Mouse (Mus musculus) embryonic facial prominence, embryonic 13.5 days (tissue): Measurements from ENCODE around the gene Olfr547. TPM values are rescaled to one million over a fixed set of nuclear protein-coding genes. Genes with fewer than 3 reads are reported as not detected.
"Not testable (repeated sequence)": the region's sequence is repeated elsewhere in the genome, so short reads cannot be mapped to it uniquely, and the experiment has no call there.

Experiments
- ATAC-seq: fragments of 200-750 bp; cut with Nextera tagmentation; 2 replicates; pipeline ENCODE4 v1.8.0; 2017; ENCODE audit warnings: low read depth; ENCODE audit not compliant: insufficient number of reproducible peaks, insufficient read depth, low FRiP score, low TSS enrichment
- H3K27ac ChIP-seq: fragments of 300-500 bp; sonication (generic); 2 replicates; pipeline ENCODE4 v1.5.1; 2015; ENCODE audit warnings: moderate library complexity, mild to moderate bottlenecking, inconsistent platforms
- H3K27me3 ChIP-seq: fragments of 300-500 bp; sonication (generic); 2 replicates; pipeline ENCODE4 v1.6.1; 2015; ENCODE audit warnings: mild to moderate bottlenecking, inconsistent platforms
- H3K36me3 ChIP-seq: fragments of 300-500 bp; sonication (generic); 2 replicates; pipeline ENCODE4 v1.6.1; 2015; ENCODE audit warnings: mild to moderate bottlenecking, inconsistent platforms
- H3K4me1 ChIP-seq: fragments of 300-500 bp; sonication (generic); 2 replicates; pipeline ENCODE4 v1.6.1; 2015; ENCODE audit warnings: inconsistent platforms
- H3K4me2 ChIP-seq: fragments of 300-500 bp; sonication (generic); 2 replicates; pipeline ENCODE4 v1.6.1; 2015; ENCODE audit warnings: moderate library complexity, mild to moderate bottlenecking, inconsistent platforms
- H3K4me3 ChIP-seq: fragments of 300-500 bp; sonication (generic); 2 replicates; pipeline ENCODE4 v1.5.1; 2015; ENCODE audit warnings: mild to moderate bottlenecking, inconsistent platforms
- H3K9ac ChIP-seq: fragments of 300-500 bp; sonication (generic); 2 replicates; pipeline ENCODE4 v1.6.1; 2015; ENCODE audit warnings: mild to moderate bottlenecking, inconsistent platforms
- H3K9me3 ChIP-seq: fragments of 300-500 bp; sonication (generic); 2 replicates; pipeline ENCODE4 v1.6.1; 2016; ENCODE audit warnings: inconsistent platforms
- WGBS: fragments of 180-500 bp; shearing (Covaris S2); methylation state at CpG from one replicate; pipeline ENCODE4 v1.1.7; 2015; ENCODE audit warnings: mixed read lengths; 5-methylcytosine and 5-hydroxymethylcytosine counted together
- polyA plus RNA-seq: library from polyadenylated mRNA; unstranded; fragments of >200 nt; fragmentation: Nextera tagmentation; extraction: Ambion mirVana; gene quantifications from 2 replicates; pipeline ENCODE4 v1.2.1, GENCODE M21; 2015

The Olfr547 gene
- polyA plus RNA-seq, result not detected in 2 replicates

GRCm38 (mm10) chr7:102534449-102534848 lies at the start of gene Olfr547:
Olfr547 (plus strand) TSS chr7:102534749.
- Histone ChIP-seq H3K9me3 (no peaks in the 10 kb centered on the region), H3K36me3 (no peaks in the 10 kb centered on the region), H3K4me3 (no peak within 1 kb of the TSS), H3K27me3 (no peaks in the 10 kb centered on the region), H3K4me1 (no peaks in the 10 kb centered on the region), H3K27ac (no peak within 1 kb of the TSS), H3K4me2 (no peak within 1 kb of the TSS), H3K9ac (no peak within 1 kb of the TSS)
- ATAC-seq, result no peak
- WGBS, result 75% methylated on average over 1 of the region's 1 CpGs

DNA sequence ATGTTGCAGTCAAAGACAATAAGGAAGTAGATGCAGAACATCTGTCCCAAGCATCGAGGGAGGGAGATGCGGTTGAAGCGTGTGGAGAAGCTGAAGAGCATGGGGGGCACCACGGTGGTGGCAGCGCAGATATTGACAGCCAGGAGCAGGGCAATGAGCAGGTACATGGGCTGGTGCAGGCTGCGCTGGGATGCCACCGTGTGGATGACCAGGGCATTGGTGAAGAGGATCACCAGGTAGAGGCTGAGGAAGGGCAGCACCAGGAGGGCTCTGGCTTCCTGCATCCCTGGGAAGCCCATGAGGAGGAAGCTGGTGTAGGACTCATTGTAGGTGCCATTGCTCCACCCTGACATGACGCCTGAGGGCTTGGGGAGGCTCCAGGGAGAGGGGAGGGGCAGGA lies 49.8 kb upstream of the Olfr547 start:
- not testable (repeated sequence) for H3K4me2 ChIP-seq, H3K27ac ChIP-seq, ATAC-seq, H3K36me3 ChIP-seq, H3K9ac ChIP-seq, H3K4me1 ChIP-seq, H3K4me3 ChIP-seq, H3K9me3 ChIP-seq, H3K27me3 ChIP-seq
- 73% methylated on average over 8 of the region's 8 CpGs for WGBS

GRCm38 (mm10) chr7:102486105-102486504 lies 48.4 kb upstream of the Olfr547 start:
- no peak overlapping the region for H3K4me2 ChIP-seq
- H3K9me3 ChIP-seq, result no peaks in the 10 kb centered on the region
- 0 out of 2 replicates have a peak, but pooled peaks have one; percentile 43 for ATAC-seq
- H3K36me3 ChIP-seq, result no peaks in the 10 kb centered on the region
- no peaks in the 10 kb centered on the region for H3K4me1 ChIP-seq
- no peak overlapping the region for H3K4me3 ChIP-seq
- 72% methylated on average over 1 of the region's 1 CpGs for WGBS
- H3K27ac ChIP-seq, result no peak overlapping the region
- no peak overlapping the region for H3K9ac ChIP-seq
- no peaks in the 10 kb centered on the region for H3K27me3 ChIP-seq

GRCm38 (mm10) chr7:102488161-102488560 lies 46.4 kb upstream of the Olfr547 start, which contains the start of gene Olfr544:
Olfr544 (minus strand) TSS chr7:102488313.
- H3K9me3 ChIP-seq, result no peaks in the 10 kb centered on the region
- H3K27me3 ChIP-seq, result no peaks in the 10 kb centered on the region
- no peaks in the 10 kb centered on the region for H3K36me3 ChIP-seq
- H3K27ac ChIP-seq, result no peak within 1 kb of the TSS
- ATAC-seq, result no peak
- no peaks in the 10 kb centered on the region for H3K4me1 ChIP-seq
- 58% methylated on average over 1 of the region's 1 CpGs for WGBS
- H3K9ac ChIP-seq, result no peak within 1 kb of the TSS
- no peak within 1 kb of the TSS for H3K4me3 ChIP-seq
- no peak within 1 kb of the TSS for H3K4me2 ChIP-seq

DNA sequence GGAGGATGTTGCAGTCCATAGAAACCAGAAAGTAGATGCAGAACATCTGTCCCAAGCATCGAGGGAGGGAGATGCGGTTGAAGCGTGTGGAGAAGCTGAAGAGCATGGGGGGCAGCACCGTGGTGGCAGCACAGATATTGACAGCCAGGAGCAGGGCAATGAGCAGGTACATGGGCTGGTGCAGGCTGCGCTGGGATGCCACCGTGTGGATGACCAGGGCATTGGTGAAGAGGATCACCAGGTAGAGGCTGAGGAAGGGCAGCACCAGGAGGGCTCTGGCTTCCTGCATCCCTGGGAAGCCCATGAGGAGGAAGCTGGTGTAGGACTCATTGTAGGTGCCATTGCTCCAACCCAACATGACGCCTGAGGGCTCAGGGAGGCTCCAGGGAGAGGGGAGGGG lies 40.1 kb upstream of the Olfr547 start:
- not testable (repeated sequence) for H3K4me1 ChIP-seq, H3K4me3 ChIP-seq, H3K4me2 ChIP-seq, H3K9me3 ChIP-seq, H3K36me3 ChIP-seq, H3K27ac ChIP-seq, H3K27me3 ChIP-seq, H3K9ac ChIP-seq
- ATAC-seq, result 0 out of 2 replicates have a peak, but pooled peaks have one; percentile 43
- 52% methylated on average over 7 of the region's 7 CpGs for WGBS

- Histone ChIP-seq H3K4me2 (no peak within 1 kb of the TSS), H3K4me1 (no peaks in the 10 kb centered on the region), H3K27ac (no peak within 1 kb of the TSS), H3K36me3 (no peaks in the 10 kb centered on the region), H3K4me3 (no peak within 1 kb of the TSS), H3K9me3 (no peaks in the 10 kb centered on the region), H3K9ac (no peak within 1 kb of the TSS), H3K27me3 (no peaks in the 10 kb centered on the region)
- ATAC-seq, result no peak
- WGBS, result 67% methylated on average over 3 of the region's 3 CpGs
Measured at GRCm38 (mm10) chr7:102499473-102499872, 35.1 kb upstream of the Olfr547 start, which contains the start of gene Olfr545. Olfr545 (minus strand) TSS chr7:102499573.

DNA sequence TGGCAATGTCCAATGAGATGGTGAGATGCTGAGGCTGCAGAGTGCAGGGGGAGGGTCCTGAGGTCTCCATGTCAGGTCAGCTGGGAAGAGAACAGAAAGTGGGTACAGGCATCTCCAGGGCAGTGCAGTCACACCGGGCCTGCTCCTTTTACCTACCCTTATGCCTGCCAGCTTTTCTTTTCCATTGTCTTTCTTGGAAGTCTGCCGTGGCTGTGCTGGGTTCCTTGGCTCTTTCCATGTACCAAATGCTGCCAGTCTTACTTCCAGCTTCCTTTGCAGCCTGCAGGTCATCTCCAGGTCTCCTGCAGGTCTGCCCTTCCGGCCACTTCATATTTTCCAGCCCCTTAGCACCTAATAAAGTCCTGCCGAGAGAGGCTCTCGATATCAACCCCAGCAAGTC lies 32.6 kb upstream of the Olfr547 start:
- no peaks in the 10 kb centered on the region for H3K4me1 ChIP-seq
- WGBS, result 82% methylated on average over 5 of the region's 5 CpGs
- no peak overlapping the region for H3K9ac ChIP-seq
- H3K27me3 ChIP-seq, result no peaks in the 10 kb centered on the region
- H3K4me2 ChIP-seq, result no peak overlapping the region
- H3K4me3 ChIP-seq, result no peak overlapping the region
- no peaks in the 10 kb centered on the region for H3K9me3 ChIP-seq
- H3K36me3 ChIP-seq, result no peaks in the 10 kb centered on the region
- H3K27ac ChIP-seq, result no peak overlapping the region
- no peak for ATAC-seq

GRCm38 (mm10) chr7:102506848-102507247 lies 27.7 kb upstream of the Olfr547 start:
- no peak overlapping the region for H3K27ac ChIP-seq
- H3K9ac ChIP-seq, result no peak overlapping the region
- no peak overlapping the region for H3K4me2 ChIP-seq
- H3K4me1 ChIP-seq, result no peaks in the 10 kb centered on the region
- H3K4me3 ChIP-seq, result no peak overlapping the region
- H3K36me3 ChIP-seq, result no peaks in the 10 kb centered on the region
- ATAC-seq, result peak; percentile 30; the same call in 1 of the 2 replicates
- 44% methylated on average over 3 of the region's 3 CpGs for WGBS
- H3K9me3 ChIP-seq, result no peaks in the 10 kb centered on the region
- H3K27me3 ChIP-seq, result peaks cover under 1% of the 10 kb centered on the region; the same call in 1 of the 2 replicates

DNA sequence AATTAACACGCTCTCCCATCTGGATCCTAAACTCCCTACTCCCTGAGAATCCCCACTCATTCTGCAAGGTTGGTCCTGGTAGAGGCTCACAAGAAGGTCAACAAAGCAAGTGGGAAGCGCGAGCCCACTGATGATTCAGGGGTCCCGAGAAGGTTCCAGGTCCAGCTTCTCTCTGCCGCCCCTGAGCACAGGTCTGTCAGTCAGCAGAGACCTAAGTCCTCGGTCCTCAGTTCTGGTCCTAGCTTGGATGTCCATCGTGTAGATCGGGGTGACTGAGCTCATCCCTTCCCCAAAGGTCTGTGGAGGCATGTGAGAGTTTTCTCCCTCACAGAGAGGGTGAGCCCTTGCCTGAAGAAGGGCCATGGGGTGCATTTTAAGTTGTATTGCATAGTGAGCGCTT lies 26.5 kb upstream of the Olfr547 start:
- H3K4me1 ChIP-seq, result no peaks in the 10 kb centered on the region
- H3K4me2 ChIP-seq, result no peak overlapping the region
- H3K27ac ChIP-seq, result no peak overlapping the region
- WGBS, result 85% methylated on average over 9 of the region's 9 CpGs
- H3K9ac ChIP-seq, result no peak overlapping the region
- H3K4me3 ChIP-seq, result no peak overlapping the region
- peaks cover 11% of the 10 kb centered on the region for H3K27me3 ChIP-seq
- no peak for ATAC-seq
- H3K9me3 ChIP-seq, result no peaks in the 10 kb centered on the region
- H3K36me3 ChIP-seq, result no peaks in the 10 kb centered on the region

GRCm38 (mm10) chr7:102508666-102509065 lies 25.9 kb upstream of the Olfr547 start:
- H3K4me2 ChIP-seq, result no peak overlapping the region
- H3K4me1 ChIP-seq, result no peaks in the 10 kb centered on the region
- no peak for ATAC-seq
- H3K9ac ChIP-seq, result no peak overlapping the region
- peaks cover 13% of the 10 kb centered on the region for H3K27me3 ChIP-seq
- no peaks in the 10 kb centered on the region for H3K9me3 ChIP-seq
- no peak overlapping the region for H3K27ac ChIP-seq
- H3K36me3 ChIP-seq, result no peaks in the 10 kb centered on the region
- no peak overlapping the region for H3K4me3 ChIP-seq
- WGBS, result 84% methylated on average over 6 of the region's 6 CpGs

- H3K4me1 ChIP-seq, result no peaks in the 10 kb centered on the region
- no peak overlapping the region for H3K4me3 ChIP-seq
- no peak overlapping the region for H3K4me2 ChIP-seq
- H3K27ac ChIP-seq, result no peak overlapping the region
- H3K9ac ChIP-seq, result no peak overlapping the region
- WGBS, result 74% methylated on average over 7 of the region's 7 CpGs
- H3K36me3 ChIP-seq, result no peaks in the 10 kb centered on the region
- H3K9me3 ChIP-seq, result no peaks in the 10 kb centered on the region
- ATAC-seq, result no peak
- peaks cover 24% of the 10 kb centered on the region for H3K27me3 ChIP-seq
Measured at GRCm38 (mm10) chr7:102509726-102510125, 24.8 kb upstream of the Olfr547 start.

DNA sequence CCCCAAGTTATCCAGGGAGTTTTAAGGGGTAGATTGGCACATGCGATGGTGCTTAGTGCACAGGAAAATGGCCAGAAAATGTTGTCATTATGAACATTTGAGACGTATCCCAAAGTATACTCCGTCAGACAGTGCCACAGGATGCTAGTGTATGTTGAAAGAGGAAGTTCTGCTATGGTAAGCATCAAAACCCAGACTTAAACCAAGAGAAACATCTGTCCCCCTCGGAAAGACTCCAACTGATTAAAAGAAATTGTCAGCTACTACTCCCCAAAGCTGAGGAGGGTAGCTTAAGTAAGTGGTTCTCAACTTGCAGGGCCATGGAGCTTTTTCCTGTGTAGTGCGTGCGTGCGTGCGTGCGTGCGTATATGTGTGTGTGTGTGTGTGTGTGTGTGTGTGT lies 22.6 kb upstream of the Olfr547 start:
- Histone ChIP-seq H3K4me3 (no peak overlapping the region), H3K27me3 (peaks cover 32% of the 10 kb centered on the region), H3K4me1 (peaks cover 9% of the 10 kb centered on the region), H3K4me2 (no peak overlapping the region), H3K9ac (no peak overlapping the region), H3K36me3 (no peaks in the 10 kb centered on the region), H3K27ac (no peak overlapping the region), H3K9me3 (no peaks in the 10 kb centered on the region)
- no peak for ATAC-seq
- WGBS, result 88% methylated on average over 10 of the region's 10 CpGs
